Mouse (Mus musculus) kidney, adult 10 weeks (tissue): ENCODE results near the gene Ly6g5c. TPM values are rescaled to one million over a fixed set of nuclear protein-coding genes. Genes with fewer than 3 reads are reported as not detected.

ENCODE experiments used
- polyA plus RNA-seq: library from polyadenylated mRNA; stranded (reverse); fragments of 350-450 nt; fragmentation: Illumina TruSeq; extraction: RNeasy Lipid Tissue Mini Kit (QIAGEN cat#74804); gene quantifications from one replicate; pipeline ENCODE4 v1.2.3, GENCODE M21; 2014; ENCODE audit warnings: low read depth, low replicate concordance

Ly6g5c gene
- polyA plus RNA-seq: not detected

GRCm38 (mm10) chr17:35108097-35108496, at the start of gene Ly6g5c:
TSS of gene Ly6g5c (plus strand) at chr17:35108279.

GRCm38 (mm10) chr17:35058911-35059892, 48.9 kb upstream of the Ly6g5c start, which contains the start of gene Ddah2:
TSS of gene Ddah2 (plus strand) at chr17:35059035.

GRCm38 (mm10) chr17:35064951-35065947, 42.8 kb upstream of the Ly6g5c start, which contains the start of gene Ly6g6c:
TSS of gene Ly6g6c (plus strand) at chr17:35065388.

GRCm38 (mm10) chr17:35066084-35066483, 42.0 kb upstream of the Ly6g5c start, which contains the start of gene Mpig6b:
TSS of gene Mpig6b (minus strand) at chr17:35066184.

GRCm38 (mm10) chr17:35076507-35077176, 31.4 kb upstream of the Ly6g5c start, which contains the start of gene Ly6g6e:
TSS of gene Ly6g6e (plus strand) at chr17:35076902.

GRCm38 (mm10) chr17:35077786-35078233, 30.3 kb upstream of the Ly6g5c start, which contains the start of gene Ly6g6d:
TSS of gene Ly6g6d (minus strand) at chr17:35078065.

GRCm38 (mm10) chr17:35085208-35085865, 22.7 kb upstream of the Ly6g5c start, which contains the start of gene Ly6g6f:
TSS of gene Ly6g6f (minus strand) at chr17:35085610.

GRCm38 (mm10) chr17:35088825-35089644, 19.0 kb upstream of the Ly6g5c start, which contains the start of gene Abhd16a:
TSS of gene Abhd16a (plus strand) at chr17:35089263.

GRCm38 (mm10) chr17:35115046-35116019, 7.3 kb downstream of the Ly6g5c start, which contains the start of gene Ly6g5b:
TSS of gene Ly6g5b (minus strand) at chr17:35115428.

GRCm38 (mm10) chr17:35121143-35121799, 13.2 kb downstream of the Ly6g5c start, which contains the start of gene Gpank1:
TSS of gene Gpank1 (plus strand) at chr17:35121455.

GRCm38 (mm10) chr17:35121871-35122303, 13.8 kb downstream of the Ly6g5c start, which contains the start of gene Csnk2b:
TSS of gene Csnk2b (minus strand) at chr17:35122053.

GRCm38 (mm10) chr17:35126206-35126611, 18.1 kb downstream of the Ly6g5c start, which contains the start of gene D17H6S53E:
TSS of gene D17H6S53E (plus strand) at chr17:35126373.

GRCm38 (mm10) chr17:35131500-35132173, 23.6 kb downstream of the Ly6g5c start, which contains the start of gene Apom:
TSS of gene Apom (minus strand) at chr17:35132050.

GRCm38 (mm10) chr17:35134801-35135590, 26.9 kb downstream of the Ly6g5c start, which contains the start of gene Bag6:
TSS of gene Bag6 (plus strand) at chr17:35135178.

